Mouse (Mus musculus) lung, postnatal 36 days (tissue): ENCODE results near the gene Mrps34.
"Not testable (repeated sequence)": the region's sequence is repeated elsewhere in the genome, so short reads cannot be mapped to it uniquely, and the experiment has no call there.

Experiments
- DNase-seq: peaks from one replicate; pipeline ENCODE4 v3.0.0; 2022; ENCODE audit warnings: mixed read lengths

The Mrps34 gene

DNA sequence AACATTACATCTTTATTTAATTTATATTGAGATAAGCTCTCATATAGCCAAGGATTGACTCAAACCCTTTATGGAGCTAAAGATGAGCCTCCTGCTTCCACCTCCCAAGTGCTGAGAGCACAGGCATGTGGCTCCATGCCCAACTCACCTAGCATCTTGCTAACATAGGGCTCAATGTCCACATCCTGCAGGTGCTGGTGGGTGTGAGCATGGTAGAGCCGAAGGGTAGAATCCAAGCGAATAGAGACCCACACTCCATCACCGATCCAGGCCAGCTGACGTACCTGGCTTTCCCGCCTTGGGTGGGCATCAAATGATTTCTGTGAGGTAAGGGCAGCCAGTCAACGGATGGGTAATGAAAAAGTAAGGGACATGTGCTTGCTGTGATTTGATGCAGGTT, 5.1 kb downstream of the Mrps34 start:
- no peak for DNase-seq

DNA sequence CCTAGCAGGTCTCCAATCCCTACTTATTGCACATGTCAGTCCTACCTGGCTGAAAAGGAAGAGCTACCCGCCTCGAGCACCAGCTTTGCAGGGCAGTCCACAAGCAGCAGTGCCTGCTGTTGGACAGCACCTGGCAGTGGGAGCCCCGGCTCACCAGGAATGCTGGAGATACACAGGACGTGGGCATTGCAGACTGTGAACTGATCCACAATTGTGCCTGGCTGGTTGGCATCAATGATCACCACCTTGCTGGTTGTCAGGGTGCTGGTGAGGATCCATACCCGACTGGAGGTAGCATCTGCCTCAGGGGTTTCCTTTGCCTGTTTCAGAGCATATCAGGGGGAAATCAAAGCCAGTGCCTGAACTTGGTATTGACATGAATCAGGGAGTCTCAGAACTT, 7.2 kb downstream of the Mrps34 start:
- DNase-seq = no peak

DNA sequence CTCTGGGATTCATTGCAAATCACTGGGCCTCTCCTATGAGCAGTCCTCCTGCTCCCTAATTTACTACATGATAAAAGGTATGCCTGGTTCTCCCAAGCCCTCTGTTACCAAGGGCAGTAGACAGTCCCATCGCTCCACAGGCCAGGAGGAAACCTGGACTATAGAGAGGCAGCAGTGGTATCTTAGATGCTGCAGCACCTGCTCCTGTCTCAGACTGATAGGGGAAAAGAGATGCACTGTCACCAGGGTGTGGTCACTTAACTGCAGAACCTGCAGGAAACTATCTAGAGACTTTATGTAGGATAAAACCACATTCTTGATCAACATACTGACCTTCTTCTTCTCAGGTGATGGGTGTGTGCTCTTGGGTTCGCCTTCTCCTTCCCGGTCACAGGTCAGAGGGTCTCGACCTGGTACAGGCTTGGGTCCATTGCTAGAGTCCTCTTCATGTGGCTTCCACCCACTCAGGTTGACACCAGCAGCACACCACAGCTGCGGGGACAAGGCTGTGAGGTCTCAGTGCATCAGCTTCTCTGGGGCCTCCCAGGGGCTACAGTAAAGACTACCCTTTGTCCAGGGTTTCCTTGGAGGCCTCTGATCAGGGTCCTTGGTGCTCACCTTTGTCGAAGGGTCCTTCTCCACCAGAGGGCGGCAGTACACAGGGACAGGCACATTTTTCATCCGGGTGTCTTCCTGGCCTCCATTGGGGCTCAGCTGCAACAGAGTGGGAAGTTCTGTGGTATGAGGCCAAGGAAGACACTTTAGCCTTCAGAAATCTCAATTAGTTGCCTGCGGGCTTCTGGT, 8.0 kb downstream of the Mrps34 start:
- peak; percentile 45 for DNase-seq

DNA sequence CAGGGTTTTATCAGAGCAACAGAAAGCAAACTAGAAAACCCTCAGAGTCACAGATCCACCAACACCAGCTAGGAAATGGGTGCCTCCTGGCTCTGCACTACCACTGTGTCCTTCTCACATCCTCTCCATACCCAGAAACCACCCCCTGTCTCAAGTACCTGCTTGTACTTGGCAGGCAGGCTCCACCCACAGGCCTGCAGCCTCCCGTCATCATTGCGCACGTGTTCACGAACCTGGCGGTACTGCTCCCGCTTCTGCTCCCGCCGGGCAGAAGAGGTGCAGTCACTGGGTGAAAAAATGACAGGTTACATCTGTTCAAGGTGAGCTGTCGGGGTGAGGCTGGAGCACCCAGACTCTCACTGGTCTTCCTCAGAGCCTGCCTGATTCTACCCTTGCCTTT, 8.9 kb downstream of the Mrps34 start:
- DNase-seq = no peak

DNA sequence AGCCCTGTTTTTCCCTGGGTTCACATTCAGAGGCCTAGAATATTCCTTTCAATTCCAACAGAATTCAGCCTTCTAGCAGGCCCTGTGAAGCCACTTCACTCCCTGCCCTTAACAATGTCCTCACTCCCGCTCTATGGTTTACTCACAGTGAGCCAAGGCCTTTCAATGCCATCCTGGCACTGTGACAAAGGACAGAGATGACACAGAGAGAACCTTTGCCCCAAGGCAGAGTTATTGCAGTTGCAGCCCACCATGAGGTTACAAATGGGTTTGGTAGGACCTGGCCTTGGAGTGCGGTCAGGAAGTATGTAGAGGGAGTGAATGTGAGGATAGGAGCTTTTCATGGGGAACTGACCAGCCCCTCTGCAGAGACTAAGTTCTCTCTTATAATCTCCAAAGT, 12.7 kb downstream of the Mrps34 start:
- no peak for DNase-seq

DNA sequence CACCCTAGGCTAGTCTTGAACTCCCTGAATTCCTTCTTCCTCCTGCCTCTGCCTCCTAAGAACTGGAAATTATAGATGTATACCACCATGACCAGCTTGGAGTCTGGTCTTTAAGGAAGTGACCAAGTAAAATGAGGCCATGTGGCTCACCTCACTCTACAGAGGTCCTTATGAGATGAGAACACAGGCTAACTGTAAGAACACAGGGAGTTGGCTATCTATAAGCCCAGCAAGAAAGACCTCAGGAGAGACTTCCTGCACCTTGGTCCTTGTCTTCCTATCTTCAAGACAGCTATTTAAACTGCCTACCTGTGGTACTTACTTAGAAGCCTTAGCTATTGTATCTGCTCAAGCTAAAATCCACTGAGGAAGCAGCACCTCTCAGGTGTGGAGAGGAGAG, 19.1 kb downstream of the Mrps34 start:
- no peak for DNase-seq

DNA sequence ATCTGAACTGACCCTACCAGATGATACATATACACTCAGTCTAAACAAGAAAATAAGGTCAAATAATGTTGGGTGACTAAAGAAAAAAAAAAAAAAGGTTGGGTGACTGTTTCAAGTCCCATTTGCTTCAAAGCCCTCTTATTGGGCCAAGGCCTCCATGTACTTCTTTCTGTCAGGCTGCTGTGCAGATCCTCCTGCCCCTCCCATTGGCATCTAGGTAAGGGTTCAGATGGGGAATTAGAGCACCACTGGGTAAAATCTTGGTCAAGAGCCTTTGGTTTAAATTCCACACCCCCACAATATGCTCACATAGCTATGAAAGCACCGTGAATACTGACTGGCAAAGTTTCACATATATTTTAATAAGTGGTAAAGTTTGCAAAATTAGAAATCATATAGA, 28.3 kb downstream of the Mrps34 start:
- no peak for DNase-seq

DNA sequence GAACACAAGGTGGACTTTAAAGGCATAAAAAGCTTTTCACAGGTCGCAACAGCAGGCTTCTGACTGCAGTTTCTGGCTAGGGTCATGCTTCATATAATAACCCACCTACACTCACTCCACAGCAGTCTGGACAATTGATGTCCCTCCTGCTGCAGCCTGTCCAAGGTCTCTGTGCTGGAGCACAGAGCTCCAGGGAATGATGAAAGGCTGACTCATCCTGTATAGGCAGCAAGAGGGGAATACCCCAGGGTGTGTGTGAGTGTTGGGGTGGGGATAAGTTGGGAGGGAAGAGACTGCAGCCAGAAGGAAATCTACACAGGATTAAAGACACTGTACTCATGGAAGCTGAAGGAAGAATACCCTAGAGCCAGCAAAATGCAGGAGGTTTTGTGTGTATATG, 34.6 kb downstream of the Mrps34 start:
- DNase-seq = no peak

DNA sequence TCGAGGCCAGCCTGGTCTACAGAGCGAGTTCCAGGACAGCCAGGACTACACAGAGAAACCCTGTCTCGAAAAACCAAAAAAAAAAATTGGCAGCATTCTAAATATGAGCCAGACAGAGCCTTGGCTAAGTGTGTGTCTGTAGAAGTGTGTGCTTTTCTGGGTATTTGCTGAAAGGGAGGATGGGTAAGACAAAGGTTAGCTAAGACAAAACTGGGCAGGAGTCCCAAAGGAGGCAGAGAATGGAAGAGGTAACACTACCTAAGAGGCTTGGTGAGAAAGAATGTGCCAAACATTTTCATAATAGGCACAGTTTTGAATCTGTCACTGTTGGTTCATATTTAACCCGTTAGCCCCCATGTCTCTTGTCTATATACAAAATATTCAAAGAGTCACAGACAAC, 37.5 kb downstream of the Mrps34 start:
- no peak for DNase-seq

DNA sequence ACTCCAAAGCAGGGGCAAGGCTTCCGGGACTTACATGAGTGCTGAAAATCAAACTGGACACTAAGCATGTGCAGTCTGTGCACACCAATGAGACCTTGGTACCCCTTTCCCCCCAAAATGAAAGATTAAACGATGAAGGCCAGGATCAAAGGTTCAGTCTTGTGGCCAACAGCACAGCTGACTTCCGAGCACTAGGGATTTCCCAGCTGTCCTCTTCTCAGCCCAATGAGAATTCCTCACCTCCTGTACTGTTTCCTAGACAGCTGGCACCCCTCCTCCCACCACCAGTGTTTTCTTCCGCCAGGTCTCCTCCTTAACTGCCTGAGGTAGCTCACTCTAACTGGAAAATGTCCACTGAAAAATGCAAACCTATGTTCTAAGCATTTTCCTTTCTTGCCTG, 38.2 kb downstream of the Mrps34 start:
- DNase-seq = no peak

DNA sequence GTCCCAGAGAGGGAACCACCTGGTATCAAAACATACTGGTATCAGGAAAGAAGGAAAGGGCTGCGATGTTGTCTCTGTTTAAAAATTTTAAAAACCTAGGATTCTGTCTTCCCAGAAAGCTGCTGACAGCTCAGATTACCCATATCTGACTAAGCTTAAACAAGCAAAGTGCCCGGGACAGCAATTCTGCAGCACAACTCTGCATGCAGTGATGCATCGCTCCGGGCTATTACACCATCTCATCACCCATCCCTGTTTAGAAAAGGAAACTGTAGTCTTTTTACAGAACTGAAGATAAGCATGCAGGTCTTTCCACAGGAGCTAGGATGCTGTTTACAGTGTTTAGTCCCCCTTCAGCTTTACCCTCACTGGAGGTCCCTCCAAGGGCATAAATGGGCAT, 40.0 kb downstream of the Mrps34 start:
- no peak for DNase-seq

DNA sequence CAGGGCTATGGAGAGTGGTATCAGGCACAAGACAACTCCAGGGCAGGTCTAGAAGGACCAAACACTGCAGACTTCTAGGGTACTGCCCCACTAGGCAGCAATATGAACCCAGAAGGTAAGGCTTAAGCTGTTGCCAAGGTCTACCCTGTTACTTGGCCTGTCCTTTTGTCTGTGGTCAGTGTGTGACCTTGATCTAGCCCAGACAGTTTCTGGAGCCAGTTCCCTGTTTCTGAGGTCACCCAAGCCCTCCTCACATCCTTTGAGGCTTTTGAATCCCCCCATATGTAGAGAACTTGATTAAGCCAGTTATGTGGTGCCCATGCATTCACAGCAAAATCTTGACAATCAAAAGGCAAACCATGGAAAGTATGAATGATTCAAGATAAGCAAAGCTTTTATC, 40.8 kb downstream of the Mrps34 start:
- no peak for DNase-seq

DNA sequence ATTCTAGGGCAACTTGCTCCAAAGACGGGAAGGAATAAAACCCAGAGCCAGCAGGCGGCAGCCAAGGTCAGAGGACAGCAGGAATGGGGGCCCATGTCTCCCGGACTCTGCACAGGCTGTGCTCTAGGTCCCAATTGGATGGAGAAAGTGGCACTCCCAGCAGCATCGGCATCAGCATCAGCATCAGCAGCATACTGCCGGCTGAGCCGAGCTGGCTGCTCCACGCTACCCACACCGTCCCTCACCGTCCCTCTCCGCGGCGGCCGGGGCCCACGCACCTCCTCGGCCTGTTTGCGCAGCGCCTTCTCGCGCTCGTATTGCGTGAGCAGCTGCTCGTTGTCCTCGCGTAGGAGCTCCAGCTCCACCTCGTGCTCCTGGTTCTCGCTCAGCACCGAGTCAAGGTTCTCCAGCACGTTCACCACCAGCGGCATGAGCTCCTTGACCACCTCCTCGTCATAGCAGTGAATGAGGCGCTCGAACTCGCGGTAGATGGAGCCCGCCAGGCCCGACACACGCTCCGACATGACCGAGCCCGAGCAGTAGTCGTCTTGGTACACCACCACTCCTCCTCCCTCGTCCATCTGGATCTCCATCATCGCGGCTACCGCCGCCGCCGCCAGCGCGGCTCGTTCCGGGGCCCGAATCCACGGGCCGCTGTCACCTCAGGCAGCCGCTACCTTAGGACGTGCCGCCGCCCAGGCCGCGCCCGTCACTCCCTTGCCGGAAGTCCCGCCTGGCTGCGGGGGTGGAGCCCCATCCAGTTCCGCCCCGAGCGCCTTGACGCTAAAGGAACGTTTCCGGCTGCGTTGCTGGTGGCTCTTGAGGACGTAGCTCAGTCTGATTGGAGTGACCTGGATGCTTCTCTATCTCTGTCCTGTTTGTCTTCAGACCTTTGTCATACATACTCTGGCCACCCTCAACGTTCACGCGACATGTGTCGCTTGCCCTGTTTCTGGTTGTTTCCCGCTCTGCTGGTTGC, 41.6 kb downstream of the Mrps34 start, which contains the start of gene Mapk8ip3:
Gene Mapk8ip3 (minus strand): TSS at position 719 of the 979 bp plus-strand sequence.
- peak; percentile 97 for DNase-seq

DNA sequence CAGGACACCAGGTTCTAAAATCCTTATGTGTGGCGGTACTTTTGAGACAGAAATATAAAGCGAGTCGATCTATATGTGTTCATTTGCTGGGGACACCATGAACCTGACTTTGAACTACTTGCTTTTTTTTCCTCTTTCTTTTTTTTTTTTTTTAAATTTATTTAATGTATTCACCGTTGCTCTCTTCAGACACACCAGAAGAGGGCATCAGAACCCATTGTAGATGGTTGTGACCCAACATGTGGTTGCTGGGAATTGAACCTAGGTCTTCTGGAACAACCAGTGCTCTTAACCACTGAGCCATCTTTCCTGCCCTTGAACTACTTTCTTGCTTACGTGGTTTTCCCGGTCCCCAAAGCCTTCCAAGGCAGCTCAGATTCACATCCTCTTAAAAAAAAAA, 42.4 kb downstream of the Mrps34 start:
- DNase-seq = no peak

DNA sequence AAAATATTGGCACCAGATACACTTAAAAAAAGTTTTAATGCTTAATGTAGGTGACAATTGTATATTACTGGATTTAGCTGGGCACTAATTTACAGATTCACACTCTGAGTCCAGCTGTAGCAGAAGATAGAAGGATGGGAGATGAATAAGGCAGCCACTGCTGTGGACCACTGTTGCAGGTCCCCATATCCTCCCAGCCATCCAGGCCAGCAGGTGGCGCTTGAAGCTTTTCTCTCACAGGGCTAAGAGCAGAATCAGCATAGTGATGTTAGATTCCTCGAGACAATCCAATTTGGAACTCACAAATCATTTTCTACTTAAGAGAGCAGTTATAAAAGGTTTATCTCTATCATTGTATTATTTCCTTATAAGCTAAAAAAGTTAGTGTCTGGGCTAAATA, 47.5 kb downstream of the Mrps34 start:
- DNase-seq = peak; percentile 69

DNA sequence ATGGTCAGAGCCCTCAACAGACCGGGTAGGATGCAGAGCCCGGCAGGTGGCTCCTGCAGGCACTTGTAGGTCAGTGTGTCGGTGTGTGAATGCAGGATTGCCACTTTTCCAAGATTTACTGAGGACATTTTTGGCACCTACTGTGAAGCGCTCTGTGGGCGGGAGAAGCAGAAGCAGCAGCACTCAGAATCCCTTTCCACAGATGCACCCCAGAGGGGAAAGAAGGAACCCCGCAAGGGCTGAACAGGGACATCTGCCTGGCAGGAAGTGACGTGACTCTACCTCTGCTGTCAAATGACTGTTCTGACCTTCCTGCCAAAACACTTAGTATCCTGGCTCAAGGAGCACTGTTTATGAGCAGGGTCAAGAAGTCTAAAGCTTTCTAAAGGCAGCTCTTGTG, 48.1 kb downstream of the Mrps34 start:
- DNase-seq = no peak

DNA sequence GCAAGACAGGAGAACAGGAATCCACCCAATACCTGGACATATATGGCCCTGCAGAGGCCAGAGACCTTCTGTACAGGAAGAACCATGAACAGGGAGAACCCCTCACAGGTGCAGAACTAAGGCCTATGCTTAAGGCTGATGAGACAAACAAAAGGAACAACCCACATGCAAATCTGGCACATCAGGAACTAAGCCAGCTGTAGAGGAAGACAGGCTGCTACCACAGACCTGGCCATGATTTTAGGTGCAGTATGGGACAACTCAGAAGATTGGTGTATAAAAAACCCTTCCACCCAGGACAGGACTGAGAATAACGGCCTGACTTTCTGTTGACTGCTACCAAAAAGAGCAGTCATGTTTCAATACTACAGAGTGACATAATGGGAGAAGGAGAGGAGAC, 48.7 kb downstream of the Mrps34 start:
- not testable (repeated sequence) for DNase-seq
